Mouse (Mus musculus): ENCODE data around the gene Man1c1. TPM values are rescaled to one million over a fixed set of nuclear protein-coding genes. Genes with fewer than 3 reads are reported as not detected.

Man1c1 gene
- polyA plus RNA-seq, 1 experiment from 2014 or later = 1.5 TPM

DNA sequence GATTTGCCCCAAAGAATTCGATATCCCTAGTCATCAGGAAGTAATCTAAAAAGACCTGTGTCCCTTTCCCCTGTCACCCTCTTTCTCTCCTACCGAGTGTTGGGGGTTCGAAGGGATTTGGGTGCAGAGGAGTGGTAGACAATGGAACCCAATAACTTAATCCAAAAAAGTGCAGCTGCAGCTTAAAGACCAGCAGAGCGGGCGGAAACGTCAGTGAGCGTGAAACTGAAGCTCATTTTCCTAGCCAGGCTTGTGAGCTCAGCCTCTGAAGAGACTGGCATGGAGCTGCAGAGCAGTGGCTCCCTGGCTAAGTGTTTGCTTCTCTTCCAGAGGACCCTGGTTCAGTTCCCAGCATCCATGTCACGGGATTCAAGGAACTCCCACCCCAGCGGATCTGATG, 29.3 kb upstream of the Man1c1 start:
- ATAC-seq (ENCODE audit: low FRiP score, low TSS enrichment) = no peak

GRCm38 (mm10) chr4:134730106-134730505, 26.0 kb upstream of the Man1c1 start:
- WGBS = 14% methylated on average over 8 of the region's 8 CpGs
- H3K9me3 ChIP-seq (ENCODE audit: control insufficient read depth, low read length) = no peaks in the 10 kb centered on the region
- ATAC-seq (ENCODE audit: low FRiP score, low TSS enrichment) = no peak
- DNase-seq (ENCODE audit: low spot score) = peak; percentile 39
- peaks cover 8% of the 10 kb centered on the region for H3K4me1 ChIP-seq (replicated peaks; ENCODE audit: control insufficient read depth, insufficient read depth)
- TF ChIP-seq EP300 (optimal IDR thresholded peaks at IDR 0.05) (no peak), CTCF (IDR thresholded peaks at IDR 0.05; ENCODE audit: low read depth) (no peak)
- no peak overlapping the region for H3K9ac ChIP-seq (ENCODE audit: low read length)
- H3K27ac ChIP-seq (replicated peaks) = no peak overlapping the region
- no peaks in the 10 kb centered on the region for H3K27me3 ChIP-seq (ENCODE audit: control insufficient read depth, insufficient read depth, low read length)
- no peaks in the 10 kb centered on the region for H3K36me3 ChIP-seq (ENCODE audit: control insufficient read depth, insufficient read depth, low read length)
- no peak overlapping the region for H3K4me3 ChIP-seq (ENCODE audit: low read depth, low read length)
- H3K4me2 ChIP-seq (replicated peaks; ENCODE audit: low read depth) = no peak overlapping the region

More for the DNA sequence above, 29.3 kb upstream of the Man1c1 start:
- no peaks in the 10 kb centered on the region for H3K27me3 ChIP-seq (ENCODE audit: control insufficient read depth, insufficient read depth, low read length)
- no peak overlapping the region for H3K4me3 ChIP-seq (ENCODE audit: low read depth, low read length)
- no peak overlapping the region for H3K9ac ChIP-seq (ENCODE audit: low read length)
- H3K27ac ChIP-seq (replicated peaks) = no peak overlapping the region
- H3K4me1 ChIP-seq (replicated peaks; ENCODE audit: control insufficient read depth, insufficient read depth) = peaks cover 8% of the 10 kb centered on the region
- TF ChIP-seq CTCF (IDR thresholded peaks at IDR 0.05; ENCODE audit: low read depth) (no peak), EP300 (optimal IDR thresholded peaks at IDR 0.05) (no peak)
- no peaks in the 10 kb centered on the region for H3K9me3 ChIP-seq (ENCODE audit: control insufficient read depth, low read length)
- H3K36me3 ChIP-seq (ENCODE audit: control insufficient read depth, insufficient read depth, low read length) = no peaks in the 10 kb centered on the region
- no peak for DNase-seq (ENCODE audit: low spot score)
- no peak overlapping the region for H3K4me2 ChIP-seq (replicated peaks; ENCODE audit: low read depth)
- WGBS = 53% methylated on average over 9 of the region's 9 CpGs

DNA sequence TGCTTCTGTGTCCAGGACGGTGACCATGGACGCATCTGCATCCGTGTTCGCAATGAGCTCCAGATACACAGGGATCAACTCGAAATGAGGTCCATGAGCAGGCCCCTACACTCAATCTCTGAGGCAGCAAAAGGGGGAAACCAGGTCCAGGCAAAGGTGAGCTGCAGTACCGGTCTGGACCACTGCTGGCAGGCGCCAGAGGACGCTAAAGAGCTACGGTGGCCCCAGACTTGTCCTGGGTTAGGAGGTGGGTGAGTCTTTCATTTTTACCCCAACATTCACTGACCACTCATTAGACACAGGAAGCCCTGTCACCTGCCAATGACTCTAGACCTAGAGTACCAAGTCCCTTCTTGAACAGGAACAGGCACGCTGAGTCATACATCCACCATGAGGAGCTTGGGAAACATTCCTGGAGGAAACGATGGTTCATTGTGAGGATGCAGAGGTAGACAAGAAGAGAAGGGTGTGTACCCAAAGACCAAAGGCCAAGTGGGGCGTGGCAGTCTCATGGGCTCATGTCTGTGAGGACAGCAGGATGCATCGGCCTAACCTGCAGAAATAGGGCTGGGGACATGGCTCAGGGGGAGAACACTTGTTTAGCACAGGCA, 21.8 kb upstream of the Man1c1 start:
- TF ChIP-seq CTCF (IDR thresholded peaks at IDR 0.05; ENCODE audit: low read depth) = peak; percentile 63
- no peak for TF ChIP-seq EP300 (optimal IDR thresholded peaks at IDR 0.05)
- peak; percentile 62 for ATAC-seq (ENCODE audit: low FRiP score, low TSS enrichment)
- DNase-seq (ENCODE audit: low spot score) = peak; percentile 36
- Histone ChIP-seq H3K4me2 (replicated peaks; ENCODE audit: low read depth) (no peak overlapping the region), H3K9me3 (ENCODE audit: control insufficient read depth, low read length) (no peaks in the 10 kb centered on the region), H3K27me3 (ENCODE audit: control insufficient read depth, insufficient read depth, low read length) (no peaks in the 10 kb centered on the region), H3K4me1 (replicated peaks; ENCODE audit: control insufficient read depth, insufficient read depth) (0 out of 2 replicates have a peak, but pooled peaks cover 2% of the 10 kb centered on the region), H3K9ac (ENCODE audit: low read length) (no peak overlapping the region), H3K4me3 (ENCODE audit: low read depth, low read length) (no peak overlapping the region), H3K36me3 (ENCODE audit: control insufficient read depth, insufficient read depth, low read length) (no peaks in the 10 kb centered on the region), H3K27ac (replicated peaks) (no peak overlapping the region)
- 72% methylated on average over 13 of the region's 13 CpGs for WGBS

- 39% methylated on average over 4 of the region's 4 CpGs for WGBS
- Histone ChIP-seq H3K9me3 (ENCODE audit: control insufficient read depth, low read length) (no peaks in the 10 kb centered on the region), H3K27ac (replicated peaks) (no peak overlapping the region), H3K4me1 (replicated peaks; ENCODE audit: control insufficient read depth, insufficient read depth) (no peaks in the 10 kb centered on the region), H3K4me2 (replicated peaks; ENCODE audit: low read depth) (no peak overlapping the region), H3K36me3 (ENCODE audit: control insufficient read depth, insufficient read depth, low read length) (no peaks in the 10 kb centered on the region), H3K9ac (ENCODE audit: low read length) (0 out of 2 replicates have a peak overlapping the region, but pooled peaks have one; percentile 18), H3K4me3 (ENCODE audit: low read depth, low read length) (no peak overlapping the region), H3K27me3 (ENCODE audit: control insufficient read depth, insufficient read depth, low read length) (no peaks in the 10 kb centered on the region)
- ATAC-seq (ENCODE audit: low FRiP score, low TSS enrichment) (no peak), DNase-seq (ENCODE audit: low spot score) (no peak)
- no peak for TF ChIP-seq CTCF (IDR thresholded peaks at IDR 0.05; ENCODE audit: low read depth)
- TF ChIP-seq EP300 (optimal IDR thresholded peaks at IDR 0.05) = no peak
These were observed 20.9 kb upstream of the Man1c1 start for GRCm38 (mm10) chr4:134724974-134725373.

DNA sequence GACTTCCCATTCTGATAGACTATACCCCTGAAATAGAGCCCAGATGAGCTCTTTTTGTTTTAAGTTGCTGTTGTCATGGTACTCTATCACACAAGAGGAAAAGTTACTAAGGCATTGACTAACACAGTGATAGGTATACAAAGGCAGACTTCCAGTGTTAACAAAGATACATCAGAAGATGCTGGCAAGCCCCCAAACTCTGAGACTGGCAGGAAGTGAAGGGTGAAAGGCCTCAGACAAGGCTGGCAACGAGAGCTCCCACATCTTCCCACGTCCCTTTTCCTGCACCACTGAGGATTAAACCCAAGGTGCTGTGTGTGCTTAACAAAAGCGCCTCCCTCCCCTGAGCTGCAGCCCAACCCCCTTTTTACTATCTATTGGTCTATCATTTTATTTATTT, 19.2 kb upstream of the Man1c1 start:
- Histone ChIP-seq H3K36me3 (ENCODE audit: control insufficient read depth, insufficient read depth, low read length) (no peaks in the 10 kb centered on the region), H3K27me3 (ENCODE audit: control insufficient read depth, insufficient read depth, low read length) (no peaks in the 10 kb centered on the region), H3K4me2 (replicated peaks; ENCODE audit: low read depth) (no peak overlapping the region), H3K9ac (ENCODE audit: low read length) (no peak overlapping the region), H3K27ac (replicated peaks) (no peak overlapping the region), H3K9me3 (ENCODE audit: control insufficient read depth, low read length) (no peaks in the 10 kb centered on the region), H3K4me1 (replicated peaks; ENCODE audit: control insufficient read depth, insufficient read depth) (no peaks in the 10 kb centered on the region), H3K4me3 (ENCODE audit: low read depth, low read length) (no peak overlapping the region)
- TF ChIP-seq CTCF (IDR thresholded peaks at IDR 0.05; ENCODE audit: low read depth) (no peak), EP300 (optimal IDR thresholded peaks at IDR 0.05) (no peak)
- WGBS = 65% methylated on average over 3 of the region's 3 CpGs
- no peak for DNase-seq (ENCODE audit: low spot score)
- ATAC-seq (ENCODE audit: low FRiP score, low TSS enrichment) = no peak

DNA sequence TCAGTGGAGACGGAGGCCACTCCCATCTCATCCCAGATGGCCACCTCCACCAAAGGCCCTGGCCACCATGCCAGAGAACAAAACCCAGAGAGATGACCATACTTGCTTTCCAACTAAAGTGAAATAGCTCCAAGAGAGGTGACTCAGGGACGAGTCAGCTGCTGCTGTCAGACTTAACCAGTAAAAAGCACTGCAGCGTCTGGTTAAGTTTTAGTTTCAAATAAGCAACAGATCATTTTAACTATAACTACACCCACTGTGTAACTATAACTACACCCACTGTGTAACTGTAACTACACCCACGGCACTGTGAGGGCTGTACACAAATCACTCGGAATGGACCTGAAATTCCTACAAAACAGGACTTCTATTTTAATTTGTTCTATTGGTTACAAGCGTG, 17.0 kb upstream of the Man1c1 start:
- Histone ChIP-seq H3K4me1 (replicated peaks; ENCODE audit: control insufficient read depth, insufficient read depth) (no peaks in the 10 kb centered on the region), H3K36me3 (ENCODE audit: control insufficient read depth, insufficient read depth, low read length) (no peaks in the 10 kb centered on the region), H3K4me2 (replicated peaks; ENCODE audit: low read depth) (no peak overlapping the region), H3K9ac (ENCODE audit: low read length) (no peak overlapping the region), H3K4me3 (ENCODE audit: low read depth, low read length) (no peak overlapping the region), H3K9me3 (ENCODE audit: control insufficient read depth, low read length) (no peaks in the 10 kb centered on the region), H3K27ac (replicated peaks) (no peak overlapping the region), H3K27me3 (ENCODE audit: control insufficient read depth, insufficient read depth, low read length) (no peaks in the 10 kb centered on the region)
- ATAC-seq (ENCODE audit: low FRiP score, low TSS enrichment) (no peak), DNase-seq (ENCODE audit: low spot score) (no peak)
- WGBS = 77% methylated on average over 6 of the region's 6 CpGs
- TF ChIP-seq EP300 (optimal IDR thresholded peaks at IDR 0.05) = no peak
- no peak for TF ChIP-seq CTCF (IDR thresholded peaks at IDR 0.05; ENCODE audit: low read depth)
